7 mouse cellular contexts compared by ENCODE assay signal in the genomic region with DNA sequence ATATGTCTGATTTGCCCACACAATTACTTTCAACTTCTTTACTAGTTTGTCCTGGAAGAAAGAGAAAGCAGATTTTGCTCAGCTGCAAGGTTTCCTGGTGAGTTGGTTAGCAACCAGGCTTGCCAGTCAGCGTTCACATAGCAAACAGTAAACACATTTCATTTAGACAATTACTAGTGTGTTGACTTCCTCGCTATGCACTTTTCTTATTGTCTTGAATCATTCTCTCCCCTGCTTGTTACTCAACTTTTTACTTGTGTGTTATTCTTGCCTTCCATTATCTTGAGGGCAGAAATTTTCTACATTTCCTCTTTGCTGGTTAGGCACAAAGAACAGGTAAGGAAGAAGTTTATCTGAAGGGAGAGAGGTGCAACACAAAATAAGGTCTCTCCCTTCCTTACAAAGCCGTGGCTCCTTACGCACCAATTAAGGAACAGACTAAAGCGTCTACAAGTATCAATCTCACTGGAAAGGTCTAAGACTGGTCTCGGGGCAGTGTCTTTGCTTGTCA. TPM values are rescaled to one million over a fixed set of nuclear protein-coding genes. Genes with fewer than 3 reads are reported as not detected.
DNase-seq lines count a peak whose midpoint lies in the region; ATAC-seq and TF ChIP-seq lines count a peak whose summit lies in the region.

No protein-coding gene starts in this region.

- peak overlapping the region; percentile 75 for H3K4me2 ChIP-seq in embryonic facial prominence, embryonic 11.5 days (ENCODE audit: low read depth, low read length)
- peak overlapping the region; percentile 84 for H3K4me2 ChIP-seq in hindbrain, postnatal 0 days (ENCODE audit: low read depth, low read length)
- H3K4me2 ChIP-seq in myocyte (ENCODE audit: low read depth): peak overlapping the region; percentile 88

- WGBS in spleen, adult 2 months: under 1% methylated on average over 6 of the region's 6 CpGs
- WGBS in embryonic facial prominence, embryonic 11.5 days: under 1% methylated on average over 6 of the region's 6 CpGs
- WGBS in hindbrain, postnatal 0 days: 0% methylated on average over 6 of the region's 6 CpGs

- H3K27ac ChIP-seq in spleen, adult 2 months (ENCODE audit: insufficient read depth, low read length): peak overlapping the region; percentile 99
- peak overlapping the region; percentile 90 for H3K27ac ChIP-seq in embryonic facial prominence, embryonic 11.5 days (replicated peaks; ENCODE audit: low read depth, low read length)
- H3K27ac ChIP-seq in hindbrain, postnatal 0 days: peak overlapping the region; percentile 95

- H3K4me3 ChIP-seq in spleen, adult 2 months (ENCODE audit: extremely low read depth, insufficient read depth, insufficient read length): peak overlapping the region; percentile 87
- peak overlapping the region; percentile 70 for H3K4me3 ChIP-seq in embryonic facial prominence, embryonic 11.5 days (ENCODE audit: low read depth, low read length)
- H3K4me3 ChIP-seq in hindbrain, postnatal 0 days (ENCODE audit: low read length): peak overlapping the region; percentile 85
- H3K4me3 ChIP-seq in myocyte: peak overlapping the region; percentile 35

- peak overlapping the region; percentile 89 for H3ac ChIP-seq in myocyte (ENCODE audit: control insufficient read depth, insufficient read length)

- no peaks in the 10 kb centered on the region for H3K36me3 ChIP-seq in spleen, adult 2 months (ENCODE audit: control insufficient read depth, insufficient read depth, low read length)
- H3K36me3 ChIP-seq in embryonic facial prominence, embryonic 11.5 days (replicated peaks; ENCODE audit: control insufficient read depth, insufficient read depth, low read depth, low read length): no peaks in the 10 kb centered on the region
- H3K36me3 ChIP-seq in hindbrain, postnatal 0 days (ENCODE audit: insufficient read depth, low read length): no peaks in the 10 kb centered on the region
- H3K36me3 ChIP-seq in myocyte (ENCODE audit: control insufficient read depth, insufficient read depth): no peaks in the 10 kb centered on the region

- no peaks in the 10 kb centered on the region for H3K27me3 ChIP-seq in spleen, adult 2 months (ENCODE audit: control insufficient read depth, insufficient read depth, low read length)
- no peaks in the 10 kb centered on the region for H3K27me3 ChIP-seq in embryonic facial prominence, embryonic 11.5 days (ENCODE audit: control insufficient read depth, insufficient read depth, low read length)
- H3K27me3 ChIP-seq in hindbrain, postnatal 0 days (ENCODE audit: insufficient read depth, low read length): no peaks in the 10 kb centered on the region
- no peaks in the 10 kb centered on the region for H3K27me3 ChIP-seq in myocyte (ENCODE audit: control insufficient read depth, insufficient read depth, insufficient read length)

- H3K4me1 ChIP-seq in spleen, adult 2 months (ENCODE audit: control insufficient read depth, insufficient read depth, insufficient read length): peaks cover 6% of the 10 kb centered on the region
- peaks cover 2% of the 10 kb centered on the region for H3K4me1 ChIP-seq in embryonic facial prominence, embryonic 11.5 days (ENCODE audit: control insufficient read depth, insufficient read depth, low read length)
- H3K4me1 ChIP-seq in hindbrain, postnatal 0 days (ENCODE audit: insufficient read depth, low read length): no peaks in the 10 kb centered on the region

- TF ChIP-seq CTCF in spleen, adult 2 months (IDR thresholded peaks at IDR 0.05; ENCODE audit: extremely low read depth, insufficient read depth, insufficient read length, insufficient replicate concordance): no peak
- TF ChIP-seq CTCF in hindbrain, postnatal 0 days (IDR thresholded peaks at IDR 0.05; ENCODE audit: low read depth): no peak

- TF ChIP-seq POLR2A in spleen, adult 2 months (IDR thresholded peaks at IDR 0.05; ENCODE audit: low read depth, low read length): no peak
- TF ChIP-seq POLR2A in myocyte (IDR thresholded peaks at IDR 0.05; ENCODE audit: insufficient read length, low read depth): no peak

- DNase-seq in spleen, adult 2 months (ENCODE audit: low read depth in 1 of 2, low spot score in 2 of 2): peak in 1 of 2 experiments; percentile 21
- DNase-seq in spleen, postnatal 36 days (ENCODE audit: low spot score in 2 of 2): no peak
- no peak for DNase-seq in embryonic facial prominence, embryonic 11.5 days (ENCODE audit: low spot score)
- no peak for DNase-seq in hindbrain, postnatal 0 days (ENCODE audit: low spot score)
- DNase-seq in cerebellum, adult 9-10 months: no peak
- DNase-seq in kidney, adult 8-10 months: no peak

- H3K79me2 ChIP-seq in myocyte (ENCODE audit: control insufficient read depth, insufficient read depth): peaks cover 32% of the 10 kb centered on the region

- peak overlapping the region; percentile 77 for H3K9ac ChIP-seq in embryonic facial prominence, embryonic 11.5 days (replicated peaks; ENCODE audit: low read length)
- H3K9ac ChIP-seq in hindbrain, postnatal 0 days (replicated peaks; ENCODE audit: low read length): peak overlapping the region; percentile 64

- H3K9me3 ChIP-seq in embryonic facial prominence, embryonic 11.5 days (replicated peaks; ENCODE audit: control insufficient read depth, low read length): no peaks in the 10 kb centered on the region
- H3K9me3 ChIP-seq in hindbrain, postnatal 0 days (ENCODE audit: low read length): no peaks in the 10 kb centered on the region

- ATAC-seq in embryonic facial prominence, embryonic 11.5 days (replicated peaks; ENCODE audit: insufficient number of reproducible peaks, low FRiP score, low TSS enrichment, low read depth): no peak
- ATAC-seq in hindbrain, postnatal 0 days: no peak

TF ChIP-seq in myocyte, 11 proteins besides CTCF, POLR2A, EP300 and RAD21:
- TF ChIP-seq CEBPB (IDR thresholded peaks at IDR 0.05; ENCODE audit: insufficient read depth, poor library complexity, severe bottlenecking): no peak
- no peak for TF ChIP-seq TCF12 (IDR thresholded peaks at IDR 0.05; ENCODE audit: insufficient read depth, poor library complexity, severe bottlenecking)
- TF ChIP-seq USF1 (IDR thresholded peaks at IDR 0.05; ENCODE audit: low read depth): no peak
- no peak for TF ChIP-seq POLR2AphosphoS2 (IDR thresholded peaks at IDR 0.05; ENCODE audit: insufficient read length, low read depth)
- no peak for TF ChIP-seq TCF3 (IDR thresholded peaks at IDR 0.05; ENCODE audit: insufficient read length, low read depth)
- no peak for TF ChIP-seq MYOG (IDR thresholded peaks at IDR 0.05; ENCODE audit: control insufficient read depth in 1 of 3, insufficient read depth in 1 of 3, insufficient read length in 2 of 3, low read depth in 2 of 3)
- no peak for TF ChIP-seq SRF (IDR thresholded peaks at IDR 0.05; ENCODE audit: control insufficient read depth, insufficient read length, low read depth)
- no peak for TF ChIP-seq REST (IDR thresholded peaks at IDR 0.05; ENCODE audit: insufficient read depth, insufficient read length)
- no peak for TF ChIP-seq E2F4 (IDR thresholded peaks at IDR 0.05; ENCODE audit: insufficient read depth)
- TF ChIP-seq MAX (IDR thresholded peaks at IDR 0.05; ENCODE audit: low read depth): no peak
- TF ChIP-seq MYOD1 (IDR thresholded peaks at IDR 0.05; ENCODE audit: control insufficient read depth in 1 of 3, insufficient read length in 2 of 3, low read depth in 2 of 3): no peak
TF ChIP-seq in myocyte: peak in this region for 0.

RNA-seq across cellular contexts. Expression of a gene that starts 1.1 kb away (rescaled TPM):
- polyA plus RNA-seq in spleen, adult 2 months (2012; rRNA removed): 18.1 and 19.9 TPM in 2 replicates
- 3.7 and 6.6 TPM in 2 replicates for polyA plus RNA-seq in embryonic facial prominence, embryonic 11.5 days (2014; fragmentation: Nextera tagmentation; extraction: Ambion mirVana)
- total RNA-seq in hindbrain, postnatal 0 days (2014; rRNA removed): 112 and 114 TPM in 2 replicates
- 45.6 and 47.3 TPM in 2 replicates for polyA plus RNA-seq in hindbrain, postnatal 0 days (2015; fragmentation: Nextera tagmentation; extraction: Ambion mirVana)
- polyA plus RNA-seq in myocyte (2012; fragmentation: generic; extraction: Trizol): 54.3 TPM

Comparison
In these comparisons a context has a peak if more than half of its experiments do, and no peak if none do; other contexts are left out.
1. H3K4me3 ChIP-seq: peak in every context shown above with its lines; median percentile 87 in spleen, adult 2 months; 85 in hindbrain, postnatal 0 days; 70 in embryonic facial prominence, embryonic 11.5 days; 35 in myocyte.